Mouse (Mus musculus) CD4-positive helper T cell, adult 2 months (primary cell): ENCODE measurements around the gene Ppil1.
"Not testable (repeated sequence)": the region's sequence is repeated elsewhere in the genome, so short reads cannot be mapped to it uniquely, and the experiment has no call there.

ENCODE experiments used
- DNase-seq: peaks from one replicate; pipeline ENCODE4 v3.0.0-alpha.2; 2012; ENCODE audit warnings: low read depth, missing footprints, low spot score

The Ppil1 gene

GRCm38 (mm10) chr17:29282216-29282952 is 18.4 kb upstream of the Ppil1 start:
- no peak for DNase-seq

DNA sequence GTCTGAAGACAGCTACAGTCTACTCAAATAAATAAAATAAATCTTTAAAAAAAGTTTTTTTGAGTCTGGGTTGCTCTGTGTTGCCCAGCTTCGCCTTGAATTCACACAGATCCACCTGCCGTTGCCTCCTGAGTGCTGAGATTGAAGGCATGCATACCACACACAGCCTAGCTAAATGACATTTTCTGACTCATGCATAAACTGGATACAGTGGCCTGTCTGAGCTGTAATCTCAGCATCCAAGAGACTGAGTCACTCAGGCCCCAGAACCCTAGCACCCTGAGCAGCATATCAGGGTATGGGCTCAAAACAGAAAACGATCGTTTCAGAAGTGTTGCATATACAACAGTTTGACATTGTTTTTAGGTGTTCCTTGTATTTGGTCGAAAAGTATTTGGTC is 17.6 kb upstream of the Ppil1 start:
- no peak for DNase-seq

DNA sequence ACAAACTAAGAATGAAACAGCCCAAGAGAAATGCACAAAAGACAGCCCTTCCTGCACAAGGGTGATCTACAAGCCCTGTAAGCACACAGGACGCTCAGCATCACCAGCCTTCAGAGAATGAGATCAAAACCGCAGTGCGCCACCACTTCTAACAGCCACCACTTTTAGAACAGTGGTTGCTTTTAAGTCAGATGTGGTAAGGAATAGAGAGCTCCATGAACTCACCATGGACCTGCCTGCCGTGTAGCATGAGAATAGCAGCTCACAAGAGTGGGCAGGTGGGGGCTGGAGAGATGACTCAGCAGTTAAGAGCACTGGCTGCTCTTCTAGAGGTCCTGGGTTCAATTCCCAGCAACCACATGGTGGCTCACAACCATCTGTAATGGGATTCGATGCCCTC is 16.4 kb upstream of the Ppil1 start:
- DNase-seq, result peak; percentile 92

GRCm38 (mm10) chr17:29273889-29274288 is 9.9 kb upstream of the Ppil1 start:
- DNase-seq, result no peak

DNA sequence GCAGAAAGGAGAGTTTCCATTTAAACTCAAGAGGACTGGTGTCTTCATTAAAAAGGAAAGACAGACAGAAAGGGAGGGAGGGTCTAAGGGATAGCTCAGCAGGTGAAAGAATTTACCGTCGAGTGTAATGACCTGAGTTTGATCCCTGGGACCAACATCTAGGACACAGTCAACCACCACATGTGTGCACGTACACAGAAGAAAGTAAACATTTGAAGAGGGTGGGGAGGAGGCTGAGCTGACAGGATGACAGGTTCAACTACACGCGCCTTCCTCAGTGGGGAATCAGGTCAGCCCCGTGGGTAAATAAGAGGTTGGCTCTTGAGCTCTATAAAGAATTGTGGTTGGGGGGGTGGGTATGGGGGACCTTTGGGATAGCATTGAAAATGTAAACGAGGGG is 9.2 kb upstream of the Ppil1 start:
- DNase-seq, result no peak

DNA sequence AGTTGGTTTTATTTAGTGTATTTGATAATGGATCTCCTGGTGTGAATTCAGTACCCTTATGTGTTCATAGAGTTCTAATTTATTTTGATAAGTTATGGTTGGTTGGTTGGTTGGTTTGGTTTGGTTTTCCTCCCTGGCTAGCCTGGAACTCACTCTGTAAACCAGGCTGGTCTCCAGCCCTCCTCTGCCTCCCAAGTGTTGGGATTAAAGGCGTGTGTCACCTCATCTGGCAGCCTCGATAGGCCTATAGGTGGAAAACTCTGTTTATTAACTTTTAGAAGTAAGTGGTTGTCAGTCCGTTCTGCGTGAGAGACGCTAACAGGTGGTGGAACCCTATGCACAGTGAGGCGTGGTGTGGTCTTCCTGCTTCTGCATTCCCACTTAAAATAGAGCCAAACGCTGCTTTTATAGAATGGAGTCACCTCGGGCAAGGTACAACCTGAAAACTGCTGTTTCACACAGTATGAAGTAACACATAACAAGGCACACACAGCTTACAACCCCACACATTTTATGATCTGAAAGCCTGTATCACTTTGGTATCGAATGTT is 6.2 kb upstream of the Ppil1 start:
- DNase-seq, result no peak

- DNase-seq, result peak; percentile 42
Observed at GRCm38 (mm10) chr17:29269349-29269706, 5.3 kb upstream of the Ppil1 start.

DNA sequence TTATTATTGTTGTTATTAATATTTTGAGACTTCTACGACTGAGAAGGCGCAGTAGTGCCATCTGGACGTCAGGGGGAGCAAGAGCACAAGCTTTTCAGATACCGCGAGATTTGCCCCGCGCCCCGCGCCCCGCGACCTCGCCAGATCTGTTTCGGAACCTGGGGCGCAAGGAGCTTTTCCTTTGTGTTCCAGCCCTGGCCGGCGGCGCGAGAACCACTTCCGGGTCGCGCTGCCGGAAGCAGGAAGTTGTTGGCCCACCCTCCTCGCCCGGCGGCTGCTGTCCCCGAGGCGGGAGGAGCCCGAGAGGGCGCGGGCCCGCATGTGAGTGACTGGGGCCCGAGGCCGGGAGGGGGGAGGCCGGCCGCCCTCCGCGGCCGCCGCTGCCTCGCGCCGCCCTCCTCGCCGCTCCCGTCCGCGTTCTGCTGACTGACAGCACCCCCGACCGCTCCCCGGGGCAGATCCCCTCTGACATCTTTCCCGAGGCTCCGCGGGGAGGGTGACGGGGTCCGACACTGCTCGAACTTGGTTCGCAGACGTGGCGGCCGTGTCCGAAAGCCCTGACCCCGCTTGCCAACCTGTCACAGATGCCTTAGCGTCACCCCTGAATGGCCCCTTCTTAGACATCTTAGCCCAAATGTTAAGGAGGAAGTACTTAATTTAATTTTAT is 4.8 kb upstream of the Ppil1 start, which contains the start of gene BC004004:
Gene BC004004, plus strand, starts transcription at position 107 of the 667 bp plus-strand sequence.
- peak; percentile 95 for DNase-seq

DNA sequence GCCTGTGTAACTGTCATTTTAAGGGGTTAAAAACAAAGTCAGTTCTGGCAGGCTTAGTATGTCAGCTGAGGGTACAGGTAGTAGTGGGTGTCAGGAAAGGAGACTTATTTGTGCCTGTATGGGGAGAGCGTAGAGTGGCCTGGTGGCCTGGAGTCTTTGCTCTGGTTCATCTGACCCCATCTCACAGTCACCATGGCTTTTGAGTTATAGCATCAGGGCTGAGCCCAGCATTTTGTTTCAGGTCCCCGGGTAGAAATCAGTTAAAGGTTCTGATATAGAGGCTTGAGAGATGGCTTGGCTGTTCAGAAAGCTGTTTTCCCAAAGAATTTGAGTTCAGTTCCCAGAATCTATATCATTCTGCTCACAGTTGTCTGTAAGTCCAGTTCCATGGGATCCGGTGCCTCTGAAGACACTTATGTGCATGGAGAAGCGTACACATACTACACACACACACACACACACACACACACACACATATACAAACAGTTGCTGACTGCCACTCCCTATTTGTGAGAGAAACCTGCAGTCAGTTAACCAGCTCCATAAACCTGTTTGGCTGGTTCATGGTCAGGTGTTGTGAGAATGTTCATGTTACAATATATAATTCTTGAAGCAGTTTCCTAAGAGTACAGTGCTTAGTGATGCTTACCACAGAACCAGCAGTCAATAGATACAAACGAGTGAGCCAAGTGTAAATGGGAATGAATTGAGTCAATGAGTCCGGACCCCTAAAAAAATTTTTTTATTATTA is 4.1 kb upstream of the Ppil1 start:
- peak; percentile 19 for DNase-seq

DNA sequence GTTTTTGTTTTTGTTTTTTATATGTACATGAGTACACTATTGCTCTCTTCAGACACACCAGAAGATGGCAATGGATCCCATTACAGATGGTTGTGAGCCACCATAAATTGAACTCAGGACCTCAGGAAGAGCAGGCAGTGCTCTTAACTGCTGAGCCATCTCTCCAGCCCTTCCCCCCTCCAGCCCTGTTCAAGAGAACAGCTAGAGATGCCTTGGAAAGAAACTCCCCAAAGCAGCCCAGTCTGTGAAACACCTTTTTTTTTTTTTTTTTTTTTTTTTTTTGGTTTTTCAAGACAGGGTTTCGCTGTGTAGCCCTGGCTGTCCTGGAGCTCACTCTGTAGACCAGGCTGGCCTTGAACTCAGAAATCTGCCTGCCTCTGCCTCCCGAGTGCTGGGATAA is 3.1 kb upstream of the Ppil1 start:
- not testable (repeated sequence) for DNase-seq

DNA sequence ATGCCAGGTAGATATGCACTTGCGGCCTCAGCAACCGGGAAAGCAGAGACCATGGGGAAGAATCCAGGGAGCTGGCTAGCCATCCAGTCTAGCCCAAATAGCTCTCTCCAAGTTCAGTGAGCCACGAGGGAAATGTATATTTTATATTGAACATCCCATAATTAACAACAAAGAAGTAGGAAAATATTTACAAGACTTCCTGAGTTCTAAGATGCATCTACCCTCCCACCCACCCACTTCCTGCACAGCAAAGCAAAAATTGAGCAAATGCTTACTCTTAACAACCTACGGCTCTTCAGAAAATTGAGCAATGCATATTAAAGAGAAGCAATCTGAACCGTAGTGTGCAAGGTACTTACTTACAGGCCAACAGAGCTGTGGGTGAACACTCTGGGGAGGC is 774 bp upstream of the Ppil1 start:
- peak; percentile 58 for DNase-seq

- DNase-seq, result no peak
Observed at GRCm38 (mm10) chr17:29263417-29263816, 569 bp downstream of the Ppil1 start.

DNA sequence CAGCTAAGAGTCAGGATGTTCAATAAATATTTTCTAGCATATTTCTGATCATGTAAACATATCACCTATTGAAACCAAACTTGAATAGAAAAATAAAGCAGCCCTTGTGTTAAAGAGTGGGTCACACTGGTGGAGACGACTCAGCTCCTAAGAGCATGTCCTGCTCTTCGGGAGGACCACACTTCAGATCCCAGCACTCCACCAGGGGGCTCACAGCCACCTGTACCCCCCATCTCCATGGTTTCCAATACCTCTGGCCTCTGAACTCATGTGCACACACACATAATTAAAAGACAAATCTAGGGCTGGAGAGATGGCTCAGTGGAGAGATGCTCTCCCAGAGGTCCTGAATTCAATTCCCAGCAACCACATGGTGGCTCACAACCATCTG is 1.7 kb downstream of the Ppil1 start:
- peak; percentile 38 for DNase-seq

- peak; percentile 57 for DNase-seq
Observed at GRCm38 (mm10) chr17:29261603-29262258, 2.3 kb downstream of the Ppil1 start.

DNA sequence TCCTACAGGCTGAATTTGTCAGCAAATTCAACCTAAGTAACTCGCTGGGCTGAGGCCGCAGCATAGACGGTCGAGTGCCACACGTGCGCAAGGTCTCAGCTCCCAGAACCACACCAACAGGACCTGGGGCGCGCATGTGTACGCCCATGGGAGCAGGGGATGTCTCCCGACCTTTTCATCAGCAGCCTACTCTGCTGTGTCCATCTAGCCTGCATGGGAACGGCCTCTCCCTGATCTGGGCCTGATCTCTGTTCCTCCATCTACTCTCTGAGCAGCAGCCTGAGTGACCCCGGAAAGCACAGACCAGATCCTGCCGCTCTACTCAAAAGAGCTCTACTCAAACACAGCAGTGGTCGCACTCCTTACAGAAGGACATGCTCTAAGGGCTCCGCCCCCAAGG is 3.5 kb downstream of the Ppil1 start:
- DNase-seq, result no peak

GRCm38 (mm10) chr17:29259489-29259888 is 4.5 kb downstream of the Ppil1 start:
- DNase-seq, result peak; percentile 85

DNA sequence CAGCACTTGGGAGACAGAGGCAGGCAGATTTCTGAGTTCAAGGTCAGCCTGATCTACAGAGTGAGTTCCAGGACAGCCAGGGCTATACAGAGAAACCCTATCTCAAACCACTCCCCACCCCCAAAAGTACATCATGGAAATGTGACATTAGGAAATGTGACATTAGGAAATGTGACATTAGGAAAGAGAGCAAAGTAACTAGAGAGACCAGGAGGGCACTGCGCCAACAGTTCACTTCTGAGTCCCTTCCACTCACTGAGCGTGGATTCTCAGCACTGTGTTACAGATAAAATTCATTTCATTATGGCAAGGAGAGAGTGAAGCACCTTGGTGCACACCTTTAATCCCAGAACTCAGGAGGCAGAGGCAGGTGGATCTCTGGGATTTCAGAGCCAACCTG is 5.1 kb downstream of the Ppil1 start:
- DNase-seq, result no peak

DNA sequence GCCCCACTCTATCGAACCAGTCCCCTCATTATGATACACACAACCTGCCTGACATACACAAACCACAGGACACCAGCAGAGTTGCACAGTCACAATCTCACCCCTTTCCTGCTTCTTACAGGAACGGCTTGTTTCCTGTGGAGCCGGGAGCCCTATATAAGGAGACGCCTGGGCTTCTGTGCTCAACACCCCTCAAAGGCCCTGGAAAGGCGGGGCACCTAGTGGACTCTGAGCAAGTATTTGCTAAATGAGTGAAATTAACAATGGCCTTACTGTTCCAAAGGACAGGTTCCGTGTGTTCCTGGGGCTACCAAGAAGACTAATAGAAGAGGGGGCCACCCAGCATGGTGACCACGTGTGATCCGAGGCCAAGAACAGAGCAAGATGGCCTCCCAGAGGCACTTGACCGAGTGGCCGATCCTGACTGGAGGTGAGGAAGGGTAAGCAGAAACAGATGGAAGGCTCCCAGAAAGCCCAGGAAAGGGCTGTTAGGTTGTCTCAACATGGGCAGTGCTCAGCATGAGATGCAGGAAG is 5.9 kb downstream of the Ppil1 start:
- DNase-seq, result no peak

DNA sequence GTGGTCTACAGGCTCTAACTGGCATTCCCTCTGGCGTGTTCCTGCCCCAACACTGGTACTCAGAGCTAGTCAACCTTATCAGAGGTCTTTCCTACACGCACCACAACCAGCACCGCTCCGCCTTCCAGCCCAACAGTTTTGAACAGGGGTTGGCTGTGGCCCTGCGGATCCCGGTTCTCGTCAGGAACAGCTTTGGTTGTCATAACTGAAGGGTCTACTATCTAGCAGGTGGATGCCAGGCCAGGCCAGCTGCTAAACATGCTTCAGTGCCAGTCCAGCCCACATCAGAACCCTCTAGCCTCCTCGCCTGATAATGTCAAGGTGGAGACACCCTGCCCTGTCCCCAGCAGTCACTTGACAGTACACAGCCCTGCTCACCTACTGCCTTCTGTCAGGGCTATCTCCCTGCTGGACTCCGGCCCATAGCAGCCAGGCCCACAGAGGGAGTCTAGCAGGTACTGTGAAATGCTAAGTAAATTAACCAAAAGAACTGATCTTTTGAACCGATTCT is 6.9 kb downstream of the Ppil1 start:
- no peak for DNase-seq

- DNase-seq, result no peak
Observed at GRCm38 (mm10) chr17:29256507-29256906, 7.5 kb downstream of the Ppil1 start.

DNA sequence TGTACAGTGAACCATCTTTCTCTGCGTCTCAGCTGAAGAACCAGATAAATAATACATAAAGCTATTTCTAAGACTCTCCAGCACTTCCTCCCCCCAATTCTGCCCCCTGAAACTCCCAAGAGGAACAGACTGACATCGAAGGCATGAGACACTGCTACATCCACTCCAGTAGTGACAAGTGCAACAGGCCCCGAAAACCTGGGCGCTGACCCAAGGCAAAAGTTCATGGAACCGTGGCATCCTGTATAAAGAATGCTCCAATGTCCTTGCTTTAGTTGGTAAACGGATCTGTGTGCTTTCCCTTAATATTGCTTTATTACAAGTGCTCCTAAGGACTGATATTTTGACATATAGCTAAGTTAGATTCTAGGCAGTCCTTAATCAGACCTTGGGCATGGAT is 9.2 kb downstream of the Ppil1 start:
- DNase-seq, result not testable (repeated sequence)
